Mouse (Mus musculus) B cell, adult 2 months (primary cell): ENCODE measurements around the gene Klf3.
"Not testable (repeated sequence)": the region's sequence is repeated elsewhere in the genome, so short reads cannot be mapped to it uniquely, and the experiment has no call there.

Experiments used
- DNase-seq, 2 experiments: peaks; one replicate each; pipeline ENCODE4 v3.0.0; 2022

Klf3 gene

GRCm38 (mm10) chr5:64881559-64881958 is 78.4 kb downstream of the Klf3 start:
- not testable (repeated sequence) for DNase-seq

- not testable (repeated sequence) for DNase-seq
Measured at GRCm38 (mm10) chr5:64881976-64882375, 78.8 kb downstream of the Klf3 start.
